Comparison of ENCODE assay signal across 15 mouse cellular contexts in genomic region chr10:42232977-42233376, GRCm38 (mm10).
"Had no signal": no experiment of that assay in that cellular context is flagged by ENCODE, and none has a peak within 500 bp of the region (broad histone marks: within the 10 kb centered on the region; RNA-seq: fewer than 3 reads in every experiment).

No protein-coding gene starts in this region.

- H3K27ac ChIP-seq: intestine, embryonic 15.5 days; limb, embryonic 13.5 days; midbrain, embryonic 10.5 days; stomach, embryonic 15.5 days had no signal

- DNase-seq: kidney, adult 18-20 months; kidney, postnatal 25 days; lung, embryonic 14.5 days; lung, postnatal 10 days; lung, postnatal 4 days; midbrain, embryonic 14.5 days; right cerebral cortex, postnatal 14 days; thymus, adult 2 months; thymus, postnatal 25 days had no signal

- H3K9me3 ChIP-seq: intestine, embryonic 15.5 days; limb, embryonic 13.5 days; midbrain, embryonic 10.5 days; stomach, embryonic 15.5 days had no signal

- ATAC-seq: intestine, embryonic 15.5 days had no signal

- H3K36me3 ChIP-seq: intestine, embryonic 15.5 days; midbrain, embryonic 10.5 days; stomach, embryonic 15.5 days had no signal

- H3K4me2 ChIP-seq: intestine, embryonic 15.5 days; limb, embryonic 13.5 days; liver, embryonic 11.5 days; lung, embryonic 14.5 days; stomach, embryonic 15.5 days had no signal

- H3K4me3 ChIP-seq: intestine, embryonic 15.5 days; limb, embryonic 13.5 days; midbrain, embryonic 10.5 days; myocyte; stomach, embryonic 15.5 days had no signal

- H3K27me3 ChIP-seq: intestine, embryonic 15.5 days; limb, embryonic 13.5 days; stomach, embryonic 15.5 days had no signal

- H3K9ac ChIP-seq: intestine, embryonic 15.5 days; limb, embryonic 13.5 days; lung, embryonic 14.5 days; stomach, embryonic 15.5 days had no signal
